Mouse (Mus musculus): ENCODE data around the gene Tfe3. TPM values are rescaled to one million over a fixed set of nuclear protein-coding genes. Genes with fewer than 3 reads are reported as not detected.
A peak's percentile ranks its signal among the peaks of the same experiment; 100 is the strongest.
"Not testable (repeated sequence)": the region's sequence is repeated elsewhere in the genome, so short reads cannot be mapped to it uniquely, and the experiment has no call there.

Tfe3 gene
- polyA plus RNA-seq, 1 experiment: 137 TPM

- Histone ChIP-seq H3K4me1 (ENCODE audit: control insufficient read depth, insufficient read depth, low read length) (peaks cover 2% of the 10 kb centered on the region; the same call in 1 of the 2 replicates), H3K27ac (ENCODE audit: insufficient read depth, low read depth, low read length) (no peak within 1 kb of the TSS), H3K4me3 (ENCODE audit: insufficient read depth, low read length) (peak within 1 kb of the TSS; percentile 71)
- no peak for TF ChIP-seq POLR2A (IDR thresholded peaks at IDR 0.05; ENCODE audit: borderline replicate concordance, low read depth, low read length)
- no peak for TF ChIP-seq CTCF (IDR thresholded peaks at IDR 0.05; ENCODE audit: low read depth, low read length)
Measured at GRCm38 (mm10) chrX:7750432-7751116, 11.8 kb upstream of the Tfe3 start, which contains the start of gene Ccdc120. TSS of gene Ccdc120 (minus strand) at chrX:7750905.

GRCm38 (mm10) chrX:7753627-7754026 lies 8.7 kb upstream of the Tfe3 start:
- not testable (repeated sequence) for H3K27ac ChIP-seq (ENCODE audit: insufficient read depth, low read depth, low read length); H3K4me1 ChIP-seq (ENCODE audit: control insufficient read depth, insufficient read depth, low read length); H3K4me3 ChIP-seq (ENCODE audit: insufficient read depth, low read length)

- Histone ChIP-seq H3K4me3 (ENCODE audit: insufficient read depth, low read length) (peak overlapping the region; percentile 83), H3K27ac (ENCODE audit: insufficient read depth, low read depth, low read length) (peak overlapping the region; percentile 98), H3K4me1 (ENCODE audit: control insufficient read depth, insufficient read depth, low read length) (peaks cover 16% of the 10 kb centered on the region)
- no peak for TF ChIP-seq POLR2A (IDR thresholded peaks at IDR 0.05; ENCODE audit: borderline replicate concordance, low read depth, low read length)
- TF ChIP-seq CTCF (IDR thresholded peaks at IDR 0.05; ENCODE audit: low read depth, low read length): no peak
Measured at GRCm38 (mm10) chrX:7762921-7763197, 499 bp downstream of the Tfe3 start.

- peak overlapping the region; percentile 83 for H3K4me3 ChIP-seq (ENCODE audit: insufficient read depth, low read length)
- TF ChIP-seq POLR2A (IDR thresholded peaks at IDR 0.05; ENCODE audit: borderline replicate concordance, low read depth, low read length) (no peak), CTCF (IDR thresholded peaks at IDR 0.05; ENCODE audit: low read depth, low read length) (no peak)
- H3K27ac ChIP-seq (ENCODE audit: insufficient read depth, low read depth, low read length): peak overlapping the region; percentile 98
Measured at GRCm38 (mm10) chrX:7763631-7764393, 1.5 kb downstream of the Tfe3 start.

GRCm38 (mm10) chrX:7764657-7765280 lies 2.4 kb downstream of the Tfe3 start:
- TF ChIP-seq CTCF (IDR thresholded peaks at IDR 0.05; ENCODE audit: low read depth, low read length) (no peak), POLR2A (IDR thresholded peaks at IDR 0.05; ENCODE audit: borderline replicate concordance, low read depth, low read length) (no peak)
- Histone ChIP-seq H3K27ac (ENCODE audit: insufficient read depth, low read depth, low read length) (peak overlapping the region; percentile 97), H3K4me3 (ENCODE audit: insufficient read depth, low read length) (peak overlapping the region; percentile 83), H3K4me1 (ENCODE audit: control insufficient read depth, insufficient read depth, low read length) (peaks cover 29% of the 10 kb centered on the region)

More at GRCm38 (mm10) chrX:7763631-7764393, 1.5 kb downstream of the Tfe3 start:
- H3K4me1 ChIP-seq (ENCODE audit: control insufficient read depth, insufficient read depth, low read length): peaks cover 21% of the 10 kb centered on the region

- H3K27ac ChIP-seq (ENCODE audit: insufficient read depth, low read depth, low read length): peak overlapping the region; percentile 97
- H3K4me1 ChIP-seq (ENCODE audit: control insufficient read depth, insufficient read depth, low read length): peaks cover 29% of the 10 kb centered on the region
- H3K4me3 ChIP-seq (ENCODE audit: insufficient read depth, low read length): peak overlapping the region; percentile 83
- TF ChIP-seq CTCF (IDR thresholded peaks at IDR 0.05; ENCODE audit: low read depth, low read length) (no peak), POLR2A (IDR thresholded peaks at IDR 0.05; ENCODE audit: borderline replicate concordance, low read depth, low read length) (no peak)
Measured at GRCm38 (mm10) chrX:7765281-7765670, 2.9 kb downstream of the Tfe3 start.

GRCm38 (mm10) chrX:7765764-7766163 lies 3.4 kb downstream of the Tfe3 start:
- Histone ChIP-seq H3K27ac (ENCODE audit: insufficient read depth, low read depth, low read length) (peak overlapping the region; percentile 97), H3K4me3 (ENCODE audit: insufficient read depth, low read length) (peak overlapping the region; percentile 83), H3K4me1 (ENCODE audit: control insufficient read depth, insufficient read depth, low read length) (peaks cover 29% of the 10 kb centered on the region)
- TF ChIP-seq POLR2A (IDR thresholded peaks at IDR 0.05; ENCODE audit: borderline replicate concordance, low read depth, low read length): no peak
- no peak for TF ChIP-seq CTCF (IDR thresholded peaks at IDR 0.05; ENCODE audit: low read depth, low read length)

GRCm38 (mm10) chrX:7769302-7770017 lies 7.1 kb downstream of the Tfe3 start:
- Histone ChIP-seq H3K4me1 (ENCODE audit: control insufficient read depth, insufficient read depth, low read length) (peaks cover 29% of the 10 kb centered on the region), H3K27ac (ENCODE audit: insufficient read depth, low read depth, low read length) (peak overlapping the region; percentile 26; the same call in 1 of the 2 replicates), H3K4me3 (ENCODE audit: insufficient read depth, low read length) (no peak overlapping the region)
- no peak for TF ChIP-seq POLR2A (IDR thresholded peaks at IDR 0.05; ENCODE audit: borderline replicate concordance, low read depth, low read length)
- no peak for TF ChIP-seq CTCF (IDR thresholded peaks at IDR 0.05; ENCODE audit: low read depth, low read length)

- Histone ChIP-seq H3K4me1 (ENCODE audit: control insufficient read depth, insufficient read depth, low read length) (peaks cover 16% of the 10 kb centered on the region), H3K27ac (ENCODE audit: insufficient read depth, low read depth, low read length) (no peak overlapping the region), H3K4me3 (ENCODE audit: insufficient read depth, low read length) (no peak overlapping the region)
- no peak for TF ChIP-seq POLR2A (IDR thresholded peaks at IDR 0.05; ENCODE audit: borderline replicate concordance, low read depth, low read length)
- no peak for TF ChIP-seq CTCF (IDR thresholded peaks at IDR 0.05; ENCODE audit: low read depth, low read length)
Measured at GRCm38 (mm10) chrX:7772766-7773165, 10.4 kb downstream of the Tfe3 start.
